Mouse (Mus musculus) ovary, postnatal 36 days (tissue): Measurements from ENCODE around the gene Enox1.

Experiments
- DNase-seq: peaks from one replicate; pipeline ENCODE4 v3.0.0; 2022; ENCODE audit warnings: low spot score, mixed read lengths

The Enox1 gene

GRCm38 (mm10) chr14:77196246-77196645, 39.7 kb downstream of the Enox1 start:
- DNase-seq, result no peak

GRCm38 (mm10) chr14:77197414-77197915, 40.9 kb downstream of the Enox1 start:
- no peak for DNase-seq

GRCm38 (mm10) chr14:77210889-77211288, 54.3 kb downstream of the Enox1 start:
- DNase-seq, result no peak

- no peak for DNase-seq
Observed at GRCm38 (mm10) chr14:77213210-77213609, 56.6 kb downstream of the Enox1 start.

- no peak for DNase-seq
Observed at GRCm38 (mm10) chr14:77214848-77215247, 58.3 kb downstream of the Enox1 start.

- DNase-seq, result no peak
Observed at GRCm38 (mm10) chr14:77225346-77225745, 68.8 kb downstream of the Enox1 start.

- DNase-seq, result no peak
Observed at GRCm38 (mm10) chr14:77238811-77239210, 82.2 kb downstream of the Enox1 start.

- DNase-seq, result no peak
Observed at GRCm38 (mm10) chr14:77239360-77239759, 82.8 kb downstream of the Enox1 start.

GRCm38 (mm10) chr14:77246977-77247376, 90.4 kb downstream of the Enox1 start:
- no peak for DNase-seq

- DNase-seq, result no peak
Observed at GRCm38 (mm10) chr14:77248426-77248825, 91.9 kb downstream of the Enox1 start.

- DNase-seq, result no peak
Observed at GRCm38 (mm10) chr14:77248946-77249345, 92.4 kb downstream of the Enox1 start.

GRCm38 (mm10) chr14:77250652-77251238, 94.2 kb downstream of the Enox1 start:
- DNase-seq, result no peak

- no peak for DNase-seq
Observed at GRCm38 (mm10) chr14:77255201-77255600, 98.6 kb downstream of the Enox1 start.

GRCm38 (mm10) chr14:77255711-77256110, 99.1 kb downstream of the Enox1 start:
- no peak for DNase-seq

GRCm38 (mm10) chr14:77256943-77257342, 100.4 kb downstream of the Enox1 start:
- no peak for DNase-seq

GRCm38 (mm10) chr14:77257461-77257860, 100.9 kb downstream of the Enox1 start:
- no peak for DNase-seq

GRCm38 (mm10) chr14:77258186-77258585, 101.6 kb downstream of the Enox1 start:
- no peak for DNase-seq

GRCm38 (mm10) chr14:77259686-77260085, 103.1 kb downstream of the Enox1 start:
- no peak for DNase-seq

- DNase-seq, result no peak
Observed at GRCm38 (mm10) chr14:77260107-77260506, 103.5 kb downstream of the Enox1 start.

GRCm38 (mm10) chr14:77266805-77267771, 110.5 kb downstream of the Enox1 start:
- no peak for DNase-seq

GRCm38 (mm10) chr14:77272248-77272930, 115.8 kb downstream of the Enox1 start:
- DNase-seq, result no peak

- no peak for DNase-seq
Observed at GRCm38 (mm10) chr14:77272931-77273446, 116.4 kb downstream of the Enox1 start.
